12 mouse cellular contexts compared by ENCODE assay signal in genomic region chr13:95260886-95261789, GRCm38 (mm10). TPM values are rescaled to one million over a fixed set of nuclear protein-coding genes. Genes with fewer than 3 reads are reported as not detected.
DNase-seq lines count a peak whose midpoint lies in the region; ATAC-seq and TF ChIP-seq lines count a peak whose summit lies in the region.
"Had no signal": no experiment of that assay in that cellular context is flagged by ENCODE, and none has a peak within 500 bp of the region (broad histone marks: within the 10 kb centered on the region; RNA-seq: fewer than 3 reads in every experiment).

No protein-coding gene starts in this region.

- H3K27ac ChIP-seq in gastrocnemius, adult 2 months: peak overlapping the region; percentile 49
- H3K27ac ChIP-seq in midbrain, embryonic 14.5 days (replicated peaks; ENCODE audit: low read depth, low read length): no peak overlapping the region
- no peak overlapping the region for H3K27ac ChIP-seq in hindbrain, embryonic 11.5 days (ENCODE audit: low read depth, low read length)
- H3K27ac ChIP-seq: heart, adult 2 months; neural tube, embryonic 12.5 days had no signal

- DNase-seq in gastrocnemius, adult 2 months: peak; percentile 27
- no peak for DNase-seq in gastrocnemius, postnatal 10 days
- peak; percentile 86 for DNase-seq in NIH3T3 (ENCODE audit: low read depth)
- DNase-seq in heart, postnatal 4 days: peak; percentile 10
- peak; percentile 30 to 67 for DNase-seq in kidney, postnatal 36 days
- DNase-seq in frontal cortex, postnatal 14 days (ENCODE audit: low spot score in 2 of 2): no peak
- no peak for DNase-seq in midbrain, embryonic 14.5 days
- DNase-seq in hindbrain, embryonic 11.5 days (ENCODE audit: low spot score): no peak
- DNase-seq: cerebellum, adult 11 months; thymus, postnatal 36 days had no signal

- no peak overlapping the region for H3K9ac ChIP-seq in midbrain, embryonic 14.5 days (replicated peaks; ENCODE audit: low read length)
- H3K9ac ChIP-seq in hindbrain, embryonic 11.5 days (ENCODE audit: low read depth, low read length): no peak overlapping the region
- H3K9ac ChIP-seq: neural tube, embryonic 12.5 days had no signal

- TF ChIP-seq CTCF in gastrocnemius, adult 2 months (IDR thresholded peaks at IDR 0.05): no peak

- H3K4me2 ChIP-seq in midbrain, embryonic 14.5 days (ENCODE audit: low read length): no peak overlapping the region
- H3K4me2 ChIP-seq in hindbrain, embryonic 11.5 days (replicated peaks; ENCODE audit: low read depth, low read length): no peak overlapping the region
- H3K4me2 ChIP-seq: neural tube, embryonic 12.5 days had no signal

- 74% methylated on average over 9 of the region's 9 CpGs for WGBS in midbrain, embryonic 14.5 days
- 81% methylated on average over 9 of the region's 9 CpGs for WGBS in hindbrain, embryonic 11.5 days

- ATAC-seq in midbrain, embryonic 14.5 days (ENCODE audit: low FRiP score, low TSS enrichment): no peak
- no peak for ATAC-seq in hindbrain, embryonic 11.5 days (ENCODE audit: low FRiP score)

- no peaks in the 10 kb centered on the region for H3K4me1 ChIP-seq in midbrain, embryonic 14.5 days (ENCODE audit: control insufficient read depth, insufficient read depth, low read length)
- no peaks in the 10 kb centered on the region for H3K4me1 ChIP-seq in hindbrain, embryonic 11.5 days (replicated peaks; ENCODE audit: control insufficient read depth, insufficient read depth, low read length)
- H3K4me1 ChIP-seq: neural tube, embryonic 12.5 days had no signal

- no peaks in the 10 kb centered on the region for H3K9me3 ChIP-seq in midbrain, embryonic 14.5 days (ENCODE audit: control insufficient read depth, low read length)
- no peaks in the 10 kb centered on the region for H3K9me3 ChIP-seq in hindbrain, embryonic 11.5 days (ENCODE audit: control insufficient read depth, low read length)
- H3K9me3 ChIP-seq: neural tube, embryonic 12.5 days had no signal

- no peaks in the 10 kb centered on the region for H3K36me3 ChIP-seq in midbrain, embryonic 14.5 days (ENCODE audit: control insufficient read depth, insufficient read depth, low read length)
- H3K36me3 ChIP-seq in hindbrain, embryonic 11.5 days (ENCODE audit: control insufficient read depth, insufficient read depth, low read length): no peaks in the 10 kb centered on the region
- H3K36me3 ChIP-seq: neural tube, embryonic 12.5 days had no signal

- intact Hi-C loops in gastrocnemius, adult 2 months (cut with DNase I): no loop called here

- no peaks in the 10 kb centered on the region for H3K27me3 ChIP-seq in midbrain, embryonic 14.5 days (ENCODE audit: control insufficient read depth, insufficient read depth, low read length)
- no peaks in the 10 kb centered on the region for H3K27me3 ChIP-seq in hindbrain, embryonic 11.5 days (ENCODE audit: control insufficient read depth, insufficient read depth, low read length)
- H3K27me3 ChIP-seq: neural tube, embryonic 12.5 days had no signal

- no peak overlapping the region for H3K4me3 ChIP-seq in gastrocnemius, adult 2 months
- H3K4me3 ChIP-seq in midbrain, embryonic 14.5 days (replicated peaks; ENCODE audit: low read depth, low read length): no peak overlapping the region
- H3K4me3 ChIP-seq in hindbrain, embryonic 11.5 days (ENCODE audit: low read depth, low read length): no peak overlapping the region
- H3K4me3 ChIP-seq: heart, adult 2 months; neural tube, embryonic 12.5 days had no signal

RNA-seq across cellular contexts. Expression of gene Pde8b, which starts 11.0 kb away (rescaled TPM):
- total RNA-seq in gastrocnemius, adult 2 months (2021): 1 to 10 TPM; 2.0 to 3.3 TPM
- 1 to 10 TPM; 4.8 to 6.1 TPM for total RNA-seq in gastrocnemius, postnatal 10 days (2021)
- total RNA-seq in heart, postnatal 4 days (2021): 1 to 10 TPM; 3.1 to 4.3 TPM
- 7.3 and 7.5 TPM in 2 replicates for polyA plus RNA-seq in midbrain, embryonic 14.5 days (2014; fragmentation: Nextera tagmentation; extraction: Ambion mirVana)
- 3.1 and 3.3 TPM in 2 replicates for polyA plus RNA-seq in hindbrain, embryonic 11.5 days (2014; fragmentation: Nextera tagmentation; extraction: Ambion mirVana)

Comparison
In these comparisons a context has a peak if more than half of its experiments do, and no peak if none do; other contexts are left out.
1. DNase-seq: peak in gastrocnemius, adult 2 months (single experiment), NIH3T3 (single experiment), heart, postnatal 4 days (single experiment) and kidney, postnatal 36 days (2 of 2); none in gastrocnemius, postnatal 10 days (single experiment), frontal cortex, postnatal 14 days (0 of 2), midbrain, embryonic 14.5 days (single experiment) and hindbrain, embryonic 11.5 days (single experiment).